Mouse (Mus musculus) adrenal gland, postnatal 0 days (tissue): Measurements from ENCODE around the gene Cfap36. TPM values are rescaled to one million over a fixed set of nuclear protein-coding genes. Genes with fewer than 3 reads are reported as not detected.

Experiments
- polyA plus RNA-seq: library from polyadenylated mRNA; unstranded; fragments of >200 nt; fragmentation: Nextera tagmentation; extraction: Ambion mirVana; gene quantifications from 2 replicates; pipeline ENCODE4 v1.2.1, GENCODE M21; 2015

Gene Cfap36
- 103 and 122 TPM in 2 replicates for polyA plus RNA-seq

GRCm38 (mm10) chr11:29246883-29247650 lies at the start of gene Cfap36:
TSS of gene Cfap36 (minus strand) at chr11:29247409.

GRCm38 (mm10) chr11:29172563-29173124 lies 74.6 kb downstream of the Cfap36 start, which contains the start of gene Ppp4r3b:
TSS of gene Ppp4r3b (plus strand) at chr11:29172890.

Other genes with a start within 250 kb of the Cfap36 start
- 33.0 and 46.3 TPM in 2 replicates for gene Pnpt1, start 116.7 kb downstream of the Cfap36 start, polyA plus RNA-seq
- gene Ppp4r3b, start 74.5 kb downstream of the Cfap36 start, polyA plus RNA-seq, result 50.2 and 78.9 TPM in 2 replicates
- gene Ccdc88a, start 126.2 kb upstream of the Cfap36 start, polyA plus RNA-seq, result 20.0 and 21.1 TPM in 2 replicates